Mouse (Mus musculus): ENCODE measurements around the gene Hbq1b. TPM values are rescaled to one million over a fixed set of nuclear protein-coding genes. Genes with fewer than 3 reads are reported as not detected.
"Not testable (repeated sequence)": the region's sequence is repeated elsewhere in the genome, so short reads cannot be mapped to it uniquely, and the experiment has no call there.

The Hbq1b gene
- polyA plus RNA-seq, 1 experiment, result 62.0 TPM

GRCm38 (mm10) chr11:32287493-32287825 lies 694 bp downstream of the Hbq1b start:
- WGBS, result 79% methylated on average over 9 of the region's 9 CpGs

GRCm38 (mm10) chr11:32292819-32293218 lies 6.1 kb downstream of the Hbq1b start:
- H3K4me1 ChIP-seq (ENCODE audit: control insufficient read depth, insufficient read depth, insufficient read length); DNase-seq (ENCODE audit: low read depth in 1 of 2, low spot score in 2 of 2); H3K4me3 ChIP-seq (ENCODE audit: extremely low read depth, insufficient read depth, insufficient read length); H3K36me3 ChIP-seq (ENCODE audit: control insufficient read depth, insufficient read depth, low read length); H3K27me3 ChIP-seq (ENCODE audit: control insufficient read depth, insufficient read depth, low read length); H3K27ac ChIP-seq (ENCODE audit: insufficient read depth, low read length): not testable (repeated sequence)
- WGBS, result 74% methylated on average over 4 of the region's 4 CpGs

More at GRCm38 (mm10) chr11:32287493-32287825, 694 bp downstream of the Hbq1b start:
- no peaks in the 10 kb centered on the region for H3K36me3 ChIP-seq (ENCODE audit: control insufficient read depth, insufficient read depth, low read length)
- DNase-seq (ENCODE audit: low read depth in 1 of 2, low spot score in 2 of 2), result no peak
- no peaks in the 10 kb centered on the region for H3K4me1 ChIP-seq (ENCODE audit: control insufficient read depth, insufficient read depth, insufficient read length)
- no peaks in the 10 kb centered on the region for H3K27me3 ChIP-seq (ENCODE audit: control insufficient read depth, insufficient read depth, low read length)
- TF ChIP-seq CTCF (IDR thresholded peaks at IDR 0.05; ENCODE audit: extremely low read depth, insufficient read depth, insufficient read length, insufficient replicate concordance), result no peak
- no peak for TF ChIP-seq POLR2A (IDR thresholded peaks at IDR 0.05; ENCODE audit: low read depth, low read length)
- no peak overlapping the region for H3K4me3 ChIP-seq (ENCODE audit: extremely low read depth, insufficient read depth, insufficient read length)
- no peak overlapping the region; the same call in 1 of the 2 replicates for H3K27ac ChIP-seq (ENCODE audit: insufficient read depth, low read length)

GRCm38 (mm10) chr11:32293479-32293878 lies 6.7 kb downstream of the Hbq1b start:
- WGBS, result 52% methylated on average over 3 of the region's 3 CpGs
- not testable (repeated sequence) for H3K36me3 ChIP-seq (ENCODE audit: control insufficient read depth, insufficient read depth, low read length); H3K4me3 ChIP-seq (ENCODE audit: extremely low read depth, insufficient read depth, insufficient read length); H3K27me3 ChIP-seq (ENCODE audit: control insufficient read depth, insufficient read depth, low read length); H3K4me1 ChIP-seq (ENCODE audit: control insufficient read depth, insufficient read depth, insufficient read length); H3K27ac ChIP-seq (ENCODE audit: insufficient read depth, low read length); DNase-seq (ENCODE audit: low read depth in 1 of 2, low spot score in 2 of 2)

- H3K4me3 ChIP-seq (ENCODE audit: extremely low read depth, insufficient read depth, insufficient read length); H3K27me3 ChIP-seq (ENCODE audit: control insufficient read depth, insufficient read depth, low read length); H3K27ac ChIP-seq (ENCODE audit: insufficient read depth, low read length): not testable (repeated sequence)
Measured at GRCm38 (mm10) chr11:32296203-32296602, 9.4 kb downstream of the Hbq1b start, which contains the start of gene Hba-a2. TSS of gene Hba-a2 (plus strand) at chr11:32296489.

GRCm38 (mm10) chr11:32297417-32297816 lies 10.7 kb downstream of the Hbq1b start:
- H3K36me3 ChIP-seq (ENCODE audit: control insufficient read depth, insufficient read depth, low read length); H3K4me1 ChIP-seq (ENCODE audit: control insufficient read depth, insufficient read depth, insufficient read length); H3K4me3 ChIP-seq (ENCODE audit: extremely low read depth, insufficient read depth, insufficient read length); DNase-seq (ENCODE audit: low read depth in 1 of 2, low spot score in 2 of 2); H3K27ac ChIP-seq (ENCODE audit: insufficient read depth, low read length); H3K27me3 ChIP-seq (ENCODE audit: control insufficient read depth, insufficient read depth, low read length): not testable (repeated sequence)
- 39% methylated on average over 2 of the region's 2 CpGs for WGBS

More at GRCm38 (mm10) chr11:32296203-32296602, 9.4 kb downstream of the Hbq1b start, which contains the start of gene Hba-a2:
- DNase-seq (ENCODE audit: low read depth in 1 of 2, low spot score in 2 of 2); H3K36me3 ChIP-seq (ENCODE audit: control insufficient read depth, insufficient read depth, low read length); H3K4me1 ChIP-seq (ENCODE audit: control insufficient read depth, insufficient read depth, insufficient read length): not testable (repeated sequence)
- no CpG with 5 or more reads among the region's 4 CpGs for WGBS

GRCm38 (mm10) chr11:32297866-32298531 lies 11.2 kb downstream of the Hbq1b start:
- H3K27ac ChIP-seq (ENCODE audit: insufficient read depth, low read length), result no peak overlapping the region
- no peak overlapping the region for H3K4me3 ChIP-seq (ENCODE audit: extremely low read depth, insufficient read depth, insufficient read length)
- no peaks in the 10 kb centered on the region for H3K36me3 ChIP-seq (ENCODE audit: control insufficient read depth, insufficient read depth, low read length)
- no peaks in the 10 kb centered on the region for H3K4me1 ChIP-seq (ENCODE audit: control insufficient read depth, insufficient read depth, insufficient read length)
- DNase-seq (ENCODE audit: low read depth in 1 of 2, low spot score in 2 of 2), result no peak
- WGBS, result 92% methylated on average over 1 of the region's 1 CpGs
- no peaks in the 10 kb centered on the region for H3K27me3 ChIP-seq (ENCODE audit: control insufficient read depth, insufficient read depth, low read length)
- no peak for TF ChIP-seq POLR2A (IDR thresholded peaks at IDR 0.05; ENCODE audit: low read depth, low read length)
- no peak for TF ChIP-seq CTCF (IDR thresholded peaks at IDR 0.05; ENCODE audit: extremely low read depth, insufficient read depth, insufficient read length, insufficient replicate concordance)

GRCm38 (mm10) chr11:32298532-32298918 lies 11.8 kb downstream of the Hbq1b start:
- Histone ChIP-seq H3K4me1 (ENCODE audit: control insufficient read depth, insufficient read depth, insufficient read length) (no peaks in the 10 kb centered on the region), H3K4me3 (ENCODE audit: extremely low read depth, insufficient read depth, insufficient read length) (no peak overlapping the region), H3K27me3 (ENCODE audit: control insufficient read depth, insufficient read depth, low read length) (no peaks in the 10 kb centered on the region), H3K36me3 (ENCODE audit: control insufficient read depth, insufficient read depth, low read length) (no peaks in the 10 kb centered on the region), H3K27ac (ENCODE audit: insufficient read depth, low read length) (no peak overlapping the region)
- DNase-seq (ENCODE audit: low read depth in 1 of 2, low spot score in 2 of 2), result no peak
- TF ChIP-seq POLR2A (IDR thresholded peaks at IDR 0.05; ENCODE audit: low read depth, low read length), result no peak
- no peak for TF ChIP-seq CTCF (IDR thresholded peaks at IDR 0.05; ENCODE audit: extremely low read depth, insufficient read depth, insufficient read length, insufficient replicate concordance)
- WGBS, result 96% methylated on average over 2 of the region's 2 CpGs
